Mouse (Mus musculus) CH12.LX (cell line): Measurements from ENCODE around the gene Zbed3. TPM values are rescaled to one million over a fixed set of nuclear protein-coding genes. Genes with fewer than 3 reads are reported as not detected.
A peak's percentile ranks its signal among the peaks of the same experiment; 100 is the strongest.

Experiments used
- DNase-seq: peaks from one replicate; pipeline ENCODE4 v3.0.0-alpha.2; 2013; ENCODE audit errors: extremely low read depth
- H3K27ac ChIP-seq: 2 replicates; pipeline ENCODE4 v1.5.1; 2012; ENCODE audit warnings: low read depth, mild to moderate bottlenecking, control low read depth, moderate library complexity; ENCODE audit not compliant: insufficient read depth
- H3K27me3 ChIP-seq: replicated peaks from 2 replicates; pipeline ENCODE3; 2012; ENCODE audit warnings: inconsistent platforms
- H3K36me3 ChIP-seq, 2 experiments: replicated peaks in 1 of 2; 2 replicates each; pipeline versions ENCODE3 to v1.6.1; 2012; ENCODE audit warnings: inconsistent platforms in 1 of 2, low read length in 1 of 2, mild to moderate bottlenecking in 1 of 2, mixed read lengths in 1 of 2, moderate library complexity in 1 of 2; ENCODE audit not compliant: control insufficient read depth in 1 of 2, insufficient read depth in 1 of 2
- H3K4me1 ChIP-seq, 2 experiments: 2 replicates each; pipeline ENCODE4 v1.6.1; 2012; ENCODE audit warnings: inconsistent platforms in 1 of 2, moderate library complexity in 1 of 2; ENCODE audit not compliant: insufficient read depth in 2 of 2, control insufficient read depth in 1 of 2
- H3K4me2 ChIP-seq: 2 replicates; pipeline ENCODE4 v1.6.1; 2012; ENCODE audit warnings: low read depth, mild to moderate bottlenecking, control low read depth; ENCODE audit not compliant: poor library complexity, insufficient read depth, severe bottlenecking
- H3K4me3 ChIP-seq, 3 experiments: fragments of 150-350 bp in 1 of 3; sonication (generic) in 1 of 3; replicated peaks in 1 of 3; 2 replicates each; pipeline versions ENCODE3 to v1.5.1; 2011 to 2012; ENCODE audit warnings: low read depth in 2 of 3, low read length in 2 of 3, mild to moderate bottlenecking in 2 of 3, moderate library complexity in 2 of 3, control low read depth in 1 of 3, improper control_type of control experiment in 1 of 3, inconsistent platforms in 1 of 3, mixed read lengths in 1 of 3; ENCODE audit not compliant: poor library complexity in 1 of 3
- H3K79me2 ChIP-seq: replicated peaks from 2 replicates; pipeline ENCODE4 v1.6.1; 2012; ENCODE audit warnings: mild to moderate bottlenecking, moderate library complexity; ENCODE audit not compliant: control insufficient read depth, poor library complexity, insufficient read depth, severe bottlenecking; ENCODE audit errors: extremely low read depth
- H3K9ac ChIP-seq: 2 replicates; pipeline ENCODE4 v1.6.1; 2012; ENCODE audit warnings: low read depth, mild to moderate bottlenecking, control low read depth, moderate library complexity; ENCODE audit not compliant: insufficient read depth
- H3K9me3 ChIP-seq: replicated peaks from 2 replicates; pipeline ENCODE3; 2012; ENCODE audit warnings: low read length, inconsistent platforms, mixed read lengths
- BHLHE40 ChIP-seq: IDR thresholded peaks from 2 replicates; pipeline ENCODE4 v1.6.1; 2011; ENCODE audit warnings: mild to moderate bottlenecking, low read depth, low read length, improper control_type of control experiment
- CHD1 ChIP-seq: IDR thresholded peaks from 2 replicates; pipeline ENCODE4 v1.6.1; 2012; ENCODE audit warnings: low read depth, low read length, improper control_type of control experiment, inconsistent platforms
- E2F4 ChIP-seq: IDR thresholded peaks from 2 replicates; pipeline ENCODE4 v1.6.1; 2011; ENCODE audit warnings: low read depth, low read length, improper control_type of control experiment; ENCODE audit not compliant: insufficient replicate concordance
- EP300 ChIP-seq: IDR thresholded peaks from 2 replicates; pipeline ENCODE4 v1.6.1; 2011; ENCODE audit warnings: low read length, improper control_type of control experiment
- GABPA ChIP-seq: IDR thresholded peaks from 2 replicates; pipeline ENCODE4 v1.6.1; 2012; ENCODE audit warnings: low read depth, low read length, improper control_type of control experiment, inconsistent platforms; ENCODE audit not compliant: insufficient replicate concordance
- KAT2A ChIP-seq: IDR thresholded peaks from 2 replicates; pipeline ENCODE4 v1.6.1; 2012; ENCODE audit warnings: low read length, improper control_type of control experiment, inconsistent platforms; ENCODE audit not compliant: insufficient replicate concordance
- MAFK ChIP-seq: IDR thresholded peaks from 2 replicates; pipeline ENCODE4 v1.6.1; 2011; ENCODE audit warnings: low read length, improper control_type of control experiment; ENCODE audit not compliant: insufficient replicate concordance
- MAX ChIP-seq: IDR thresholded peaks from 2 replicates; pipeline ENCODE4 v1.6.1; 2011; ENCODE audit warnings: low read length, improper control_type of control experiment
- MXI1 ChIP-seq: IDR thresholded peaks from 2 replicates; pipeline ENCODE4 v1.6.1; 2011; ENCODE audit warnings: mild to moderate bottlenecking, low read depth, low read length, improper control_type of control experiment
- MYC ChIP-seq: IDR thresholded peaks from 2 replicates; pipeline ENCODE4 v1.6.1; 2011; ENCODE audit warnings: low read depth, mild to moderate bottlenecking, improper control_type of control experiment, low read length
- NELFE ChIP-seq: IDR thresholded peaks from 2 replicates; pipeline ENCODE4 v1.6.1; 2011; ENCODE audit warnings: low read depth, low read length, improper control_type of control experiment
- POLR2AphosphoS2 ChIP-seq: IDR thresholded peaks from 2 replicates; pipeline ENCODE4 v1.6.1; 2011; ENCODE audit warnings: low read depth, low read length, improper control_type of control experiment
- RAD21 ChIP-seq: IDR thresholded peaks from 2 replicates; pipeline ENCODE4 v1.6.1; 2011; ENCODE audit warnings: low read depth, mild to moderate bottlenecking, low read length, improper control_type of control experiment, moderate library complexity
- RCOR1 ChIP-seq: conservative IDR thresholded peaks from 2 replicates; pipeline ENCODE4 v1.6.1; 2012; ENCODE audit warnings: low read depth, mild to moderate bottlenecking, inconsistent platforms, low read length, improper control_type of control experiment
- SIN3A ChIP-seq: IDR thresholded peaks from 2 replicates; pipeline ENCODE4 v1.6.1; 2012; ENCODE audit warnings: low read length, improper control_type of control experiment, inconsistent platforms
- TBP ChIP-seq: conservative IDR thresholded peaks from 2 replicates; pipeline ENCODE4 v1.6.1; 2011; ENCODE audit warnings: low read depth, low read length, improper control_type of control experiment
- UBTF ChIP-seq: IDR thresholded peaks from 2 replicates; pipeline ENCODE4 v1.6.1; 2012; ENCODE audit warnings: low read depth, mild to moderate bottlenecking, inconsistent platforms, low read length, improper control_type of control experiment, moderate library complexity
- ZKSCAN1 ChIP-seq: IDR thresholded peaks from 2 replicates; pipeline ENCODE4 v1.6.1; 2012; ENCODE audit warnings: low read depth, inconsistent platforms, low read length, improper control_type of control experiment, borderline replicate concordance
- ZMIZ1 ChIP-seq: IDR thresholded peaks from 2 replicates; pipeline ENCODE4 v1.6.1; 2012; ENCODE audit warnings: low read depth, mild to moderate bottlenecking, inconsistent platforms, low read length, improper control_type of control experiment
- ZNF384 ChIP-seq: IDR thresholded peaks from 2 replicates; pipeline ENCODE4 v1.6.1; 2012; ENCODE audit warnings: low read depth, low read length, improper control_type of control experiment, inconsistent platforms
- dilution Hi-C: fragments of 300-500 bp; cut with MboI; formaldehyde crosslinking; loops from 2 replicates; pipeline ENCODE4 v1.14.3; 2020; ENCODE audit warnings: low sequenced_read_pairs; ENCODE audit not compliant: extremely low pct_unique_long_range_greater_than_20kb, extremely low pct_ligation_motif_present
- in situ Hi-C: fragments of 300-500 bp; cut with MboI; formaldehyde crosslinking; loops from 3 replicates; pipeline ENCODE4 v1.14.3; 2019; ENCODE audit warnings: low sequenced_read_pairs, low pct_ligation_motif_present, low pct_unique_long_range_greater_than_20kb, mixed read lengths
- polyA plus RNA-seq: library from polyadenylated mRNA; unstranded; fragments of >175 nt; gene quantifications from 2 replicates; pipeline ENCODE4 v1.2.1, GENCODE M21; 2012; ENCODE audit warnings: low read depth; ENCODE audit not compliant: insufficient read length
- total RNA-seq, 2 experiments: library from RNA; depleted of rRNA; stranded (reverse); fragments of 300-350 nt in 1 of 2; fragments of >200 nt in 1 of 2; gene quantifications; 2 replicates each; pipeline ENCODE4 v1.2.3; 2012 to 2014

Zbed3 gene
- total and polyA plus RNA-seq, 3 experiments = 7.6 to 50.3 (median 8.2) TPM

- no peak overlapping the region for H3K4me2 ChIP-seq
- in situ Hi-C loops = no loop called here
- H3K9me3 ChIP-seq = no peaks in the 10 kb centered on the region
- H3K9ac ChIP-seq = no peak overlapping the region
- DNase-seq = no peak
- peaks cover 0 to 7% of the 10 kb centered on the region in 2 experiments; a peak in 2 of 4 replicates for H3K4me1 ChIP-seq
- no peaks in the 10 kb centered on the region for H3K27me3 ChIP-seq
- no peaks in the 10 kb centered on the region for H3K79me2 ChIP-seq
- dilution Hi-C loops = no loop called here
- TF ChIP-seq MAX (no peak), GABPA (no peak)
- TF ChIP-seq, all 38 proteins: peak for 0
- Histone ChIP-seq H3K36me3 (peaks cover 22 to 53% of the 10 kb centered on the region in 2 experiments), H3K27ac (no peak overlapping the region), H3K4me3 (no peak overlapping the region)
Observed at GRCm38 (mm10) chr13:95348476-95348875, 25.1 kb downstream of the Zbed3 start.

GRCm38 (mm10) chr13:95358223-95358622 lies 34.8 kb downstream of the Zbed3 start:
- no peak for TF ChIP-seq KAT2A
- TF ChIP-seq ZKSCAN1 = no peak
- TF ChIP-seq BHLHE40 = 0 out of 2 replicates have a peak, but pooled peaks have one; percentile 39
- no peak for TF ChIP-seq MAX
- H3K36me3 ChIP-seq = peaks cover 59 to 98% of the 10 kb centered on the region in 2 experiments
- dilution Hi-C loops (no loop called here), in situ Hi-C loops (no loop called here)
- H3K79me2 ChIP-seq = no peaks in the 10 kb centered on the region
- H3K27ac ChIP-seq = no peak overlapping the region
- peaks cover 2 to 10% of the 10 kb centered on the region in 2 experiments for H3K4me1 ChIP-seq
- no peak overlapping the region for H3K4me3 ChIP-seq
- H3K9ac ChIP-seq = no peak overlapping the region
- DNase-seq = peak; percentile 39
- no peaks in the 10 kb centered on the region for H3K9me3 ChIP-seq
- H3K27me3 ChIP-seq = no peaks in the 10 kb centered on the region
- H3K4me2 ChIP-seq = no peak overlapping the region

GRCm38 (mm10) chr13:95363440-95363839 lies 40.0 kb downstream of the Zbed3 start:
- dilution Hi-C loops (no loop called here), in situ Hi-C loops (no loop called here)
- Histone ChIP-seq H3K4me1 (peaks cover 2 to 3% of the 10 kb centered on the region in 2 experiments), H3K79me2 (no peaks in the 10 kb centered on the region), H3K4me3 (no peak overlapping the region), H3K27me3 (no peaks in the 10 kb centered on the region), H3K4me2 (no peak overlapping the region), H3K36me3 (peaks cover 58 to 88% of the 10 kb centered on the region in 2 experiments), H3K27ac (no peak overlapping the region), H3K9ac (no peak overlapping the region), H3K9me3 (no peaks in the 10 kb centered on the region)
- TF ChIP-seq ZNF384 = no peak
- TF ChIP-seq ZMIZ1 = no peak
- no peak for TF ChIP-seq GABPA
- no peak for TF ChIP-seq UBTF
- no peak for TF ChIP-seq TBP
- TF ChIP-seq E2F4 = no peak
- TF ChIP-seq SIN3A = no peak
- TF ChIP-seq EP300 = no peak
- no peak for TF ChIP-seq BHLHE40
- TF ChIP-seq POLR2AphosphoS2 = no peak
- no peak for TF ChIP-seq RAD21
- TF ChIP-seq MXI1 = no peak
- no peak for TF ChIP-seq MAX
- TF ChIP-seq CHD1 = no peak
- no peak for TF ChIP-seq MAFK
- no peak for TF ChIP-seq RCOR1
- TF ChIP-seq NELFE = no peak
- TF ChIP-seq MYC = no peak
- no peak for DNase-seq
